Mouse (Mus musculus) small intestine, adult 2 months (tissue): ENCODE measurements around the gene Pdpn. TPM values are rescaled to one million over a fixed set of nuclear protein-coding genes. Genes with fewer than 3 reads are reported as not detected.

Experiments
- H3K27ac ChIP-seq: fragments of 200-500 bp; 2 replicates; pipeline ENCODE4 v1.5.1; 2012; ENCODE audit warnings: low read depth, low read length, control low read depth, inconsistent platforms; ENCODE audit not compliant: insufficient read depth
- H3K27me3 ChIP-seq: fragments of 200-500 bp; 2 replicates; pipeline ENCODE4 v1.6.1; 2012; ENCODE audit warnings: mild to moderate bottlenecking, moderate library complexity, low read length, inconsistent platforms; ENCODE audit not compliant: control insufficient read depth, insufficient read depth
- H3K36me3 ChIP-seq: fragments of 200-500 bp; 2 replicates; pipeline ENCODE4 v1.6.1; 2012; ENCODE audit warnings: mild to moderate bottlenecking, low read length, control low read depth, inconsistent platforms; ENCODE audit not compliant: control insufficient read depth, insufficient read depth
- H3K4me1 ChIP-seq: fragments of 200-500 bp; 2 replicates; pipeline ENCODE4 v1.6.1; 2012; ENCODE audit warnings: low read length, inconsistent platforms, mixed read lengths; ENCODE audit not compliant: control insufficient read depth, insufficient read depth, insufficient read length
- H3K4me3 ChIP-seq: fragments of 200-500 bp; 2 replicates; pipeline ENCODE4 v1.5.1; 2012; ENCODE audit warnings: low read depth, mild to moderate bottlenecking, control low read depth, inconsistent platforms, low read length, moderate library complexity
- CTCF ChIP-seq: fragments of 200-500 bp; IDR thresholded peaks from 2 replicates; pipeline ENCODE4 v1.5.1; 2012; ENCODE audit warnings: low read depth, mild to moderate bottlenecking, control low read depth, inconsistent platforms, low read length, moderate library complexity, mixed read lengths; ENCODE audit not compliant: insufficient replicate concordance, insufficient read length; ENCODE audit errors: extremely low read depth
- POLR2A ChIP-seq: fragments of 200-500 bp; IDR thresholded peaks from 2 replicates; pipeline ENCODE4 v1.6.1; 2012; ENCODE audit warnings: low read depth, mild to moderate bottlenecking, control low read depth, inconsistent platforms, low read length, moderate library complexity
- WGBS: fragments of 180-500 bp; shearing (Covaris S2); methylation state at CpG from one replicate; pipeline ENCODE4 v1.1.7; 2018; 5-methylcytosine and 5-hydroxymethylcytosine counted together
- polyA plus RNA-seq: library from polyadenylated mRNA; depleted of rRNA; stranded (reverse); fragments of >200 nt; gene quantifications from 2 replicates; pipeline ENCODE4 v1.2.3, GENCODE M21; 2012

The Pdpn gene
- polyA plus RNA-seq, 1 experiment = 1.2 TPM

DNA sequence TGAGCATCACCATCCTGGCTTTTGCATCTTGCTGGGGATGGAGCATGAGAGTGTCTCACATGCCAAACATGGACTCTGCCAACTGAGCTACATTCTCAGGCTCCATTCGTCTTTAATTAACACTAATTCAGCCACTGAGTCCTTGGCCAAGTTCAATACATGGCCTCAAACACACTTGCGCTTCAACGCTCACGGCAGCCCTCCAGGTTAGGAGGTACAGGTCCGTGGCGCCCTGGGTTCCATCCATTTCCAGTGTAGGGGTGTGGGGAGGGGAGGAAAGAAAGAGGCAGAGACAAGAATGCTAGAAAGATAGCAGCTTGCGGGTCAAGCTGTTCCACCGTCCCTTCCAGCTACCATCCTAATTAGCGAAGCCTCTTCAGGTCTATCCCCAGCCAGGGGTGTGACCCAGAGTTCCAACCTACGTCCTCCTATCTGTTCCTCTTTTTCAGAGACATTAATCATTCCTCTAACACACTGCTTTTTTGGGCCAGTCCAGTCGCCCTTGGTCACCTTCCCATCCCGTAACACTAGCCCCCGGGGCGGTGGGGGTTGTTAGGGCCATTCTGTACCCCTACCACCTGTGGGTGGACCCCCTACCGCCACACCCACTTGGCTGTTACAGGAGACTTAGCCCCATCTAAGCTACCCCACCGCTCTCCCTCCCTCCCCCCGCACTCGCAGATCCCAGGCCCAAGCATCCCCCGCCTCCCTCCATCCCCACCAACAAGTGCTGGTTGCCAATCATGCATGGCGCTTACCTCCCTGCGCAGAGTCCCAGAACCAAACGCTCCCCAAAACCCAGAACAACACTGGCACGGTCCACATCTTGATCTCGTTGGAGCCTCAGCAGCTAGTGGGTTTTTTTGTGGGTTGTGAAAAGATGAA, 691 bp downstream of the Pdpn start:
- H3K27me3 ChIP-seq = no peaks in the 10 kb centered on the region; the same call in 1 of the 2 replicates
- WGBS = 29% methylated on average over 24 of the region's 24 CpGs
- peak overlapping the region; percentile 56 for H3K4me3 ChIP-seq
- TF ChIP-seq POLR2A (no peak), CTCF (no peak)
- H3K27ac ChIP-seq = no peak overlapping the region
- H3K4me1 ChIP-seq = no peaks in the 10 kb centered on the region
- no peaks in the 10 kb centered on the region for H3K36me3 ChIP-seq

DNA sequence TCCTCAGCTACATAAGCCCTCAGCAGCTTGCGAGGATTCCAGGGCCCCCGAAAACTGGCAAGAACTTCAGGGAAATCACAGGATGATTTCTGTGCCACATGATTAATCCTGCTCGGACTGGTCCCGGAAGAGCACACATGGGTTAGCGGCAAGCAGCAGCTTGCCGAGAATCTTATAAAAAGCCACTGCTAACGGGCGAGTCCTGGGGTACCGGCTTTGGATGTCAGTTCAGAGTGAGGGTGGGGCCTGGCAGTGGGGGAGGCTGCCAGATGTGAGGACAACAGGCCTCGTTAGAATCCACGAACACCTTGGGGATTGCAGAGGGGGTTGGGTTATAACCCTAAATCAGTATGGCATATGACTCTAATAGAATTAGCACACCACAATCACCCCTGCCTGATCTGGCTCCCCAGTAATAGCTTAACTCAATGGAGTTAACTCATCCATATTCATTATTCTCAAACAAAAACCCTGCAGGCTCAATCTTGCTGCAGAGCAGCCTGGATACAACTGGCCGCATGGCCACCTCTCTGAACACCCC, 2.3 kb downstream of the Pdpn start:
- H3K27ac ChIP-seq = no peak overlapping the region
- H3K27me3 ChIP-seq = no peaks in the 10 kb centered on the region; the same call in 1 of the 2 replicates
- TF ChIP-seq CTCF (no peak), POLR2A (no peak)
- 37% methylated on average over 12 of the region's 12 CpGs for WGBS
- H3K36me3 ChIP-seq = no peaks in the 10 kb centered on the region
- peak overlapping the region; percentile 36; the same call in 1 of the 2 replicates for H3K4me3 ChIP-seq
- H3K4me1 ChIP-seq = no peaks in the 10 kb centered on the region

DNA sequence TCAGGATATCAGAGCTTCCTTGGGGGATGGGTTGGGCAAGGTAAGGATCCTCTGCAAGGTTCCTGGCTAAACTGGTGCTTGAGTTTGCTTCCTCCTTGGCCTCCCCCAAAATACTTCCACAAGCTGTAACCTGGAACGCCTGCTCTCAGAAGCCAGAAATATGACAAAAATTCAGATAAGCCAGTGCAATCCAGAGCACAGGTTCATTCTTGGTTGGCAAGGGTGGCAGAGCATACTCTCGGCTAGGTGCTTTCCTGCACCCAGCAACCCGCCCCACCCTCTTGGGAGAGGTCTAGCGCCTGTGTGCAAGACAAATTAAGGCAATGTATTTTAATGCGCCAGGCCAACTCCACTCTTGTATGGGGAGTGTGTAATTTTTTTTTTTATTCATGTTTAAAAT, 3.2 kb downstream of the Pdpn start:
- TF ChIP-seq POLR2A (no peak), CTCF (no peak)
- WGBS = 65% methylated on average over 5 of the region's 5 CpGs
- Histone ChIP-seq H3K4me1 (no peaks in the 10 kb centered on the region), H3K27ac (no peak overlapping the region), H3K36me3 (no peaks in the 10 kb centered on the region), H3K4me3 (no peak overlapping the region), H3K27me3 (no peaks in the 10 kb centered on the region; the same call in 1 of the 2 replicates)

DNA sequence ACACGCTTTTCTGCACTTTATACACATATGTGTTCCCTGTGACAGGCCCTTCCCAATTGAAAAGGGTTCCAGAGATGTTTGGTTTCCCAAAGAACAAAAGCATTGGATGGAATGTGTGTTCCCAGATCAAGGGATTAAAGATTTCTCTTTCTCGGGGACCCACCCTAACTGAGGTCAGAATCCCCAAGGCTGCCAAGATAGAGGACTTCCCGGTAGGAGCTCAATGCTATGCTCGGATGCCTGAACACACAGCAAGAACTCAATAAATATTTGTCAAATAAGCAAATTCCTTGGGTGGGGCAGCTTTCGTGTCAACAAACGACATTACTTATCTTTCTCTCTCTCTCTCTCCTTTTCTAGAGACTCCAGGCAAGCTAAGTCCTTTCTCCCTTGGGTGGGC, 5.0 kb downstream of the Pdpn start:
- Histone ChIP-seq H3K27me3 (no peaks in the 10 kb centered on the region; the same call in 1 of the 2 replicates), H3K4me3 (no peak overlapping the region), H3K27ac (peak overlapping the region; percentile 39), H3K4me1 (no peaks in the 10 kb centered on the region), H3K36me3 (no peaks in the 10 kb centered on the region)
- TF ChIP-seq CTCF (no peak), POLR2A (no peak)
- WGBS = 34% methylated on average over 6 of the region's 6 CpGs

DNA sequence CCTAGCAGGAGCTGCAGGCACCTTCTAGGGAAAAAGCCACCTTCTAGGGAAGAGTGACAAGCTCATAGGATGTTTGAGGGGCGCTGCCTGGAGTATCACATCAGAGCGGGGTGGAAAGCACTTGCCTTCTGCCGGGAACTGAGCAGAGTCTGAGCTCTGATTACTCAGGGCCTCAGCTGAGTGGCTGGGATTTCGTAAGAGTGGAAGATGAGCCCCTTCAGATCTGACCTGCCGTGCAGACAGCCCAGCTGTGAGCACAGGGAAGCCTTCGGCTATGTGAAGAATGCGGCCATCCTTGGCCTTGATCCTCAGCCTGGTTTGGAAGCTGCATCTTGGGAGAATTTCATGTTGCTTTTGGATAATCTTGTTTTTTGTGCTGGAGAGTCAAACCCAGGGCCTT, 10.5 kb downstream of the Pdpn start:
- H3K27ac ChIP-seq = peak overlapping the region; percentile 6; the same call in 1 of the 2 replicates
- TF ChIP-seq CTCF (no peak), POLR2A (no peak)
- H3K4me1 ChIP-seq = no peaks in the 10 kb centered on the region
- no peaks in the 10 kb centered on the region for H3K27me3 ChIP-seq
- no peak overlapping the region for H3K4me3 ChIP-seq
- no peaks in the 10 kb centered on the region for H3K36me3 ChIP-seq
- 55% methylated on average over 7 of the region's 7 CpGs for WGBS

DNA sequence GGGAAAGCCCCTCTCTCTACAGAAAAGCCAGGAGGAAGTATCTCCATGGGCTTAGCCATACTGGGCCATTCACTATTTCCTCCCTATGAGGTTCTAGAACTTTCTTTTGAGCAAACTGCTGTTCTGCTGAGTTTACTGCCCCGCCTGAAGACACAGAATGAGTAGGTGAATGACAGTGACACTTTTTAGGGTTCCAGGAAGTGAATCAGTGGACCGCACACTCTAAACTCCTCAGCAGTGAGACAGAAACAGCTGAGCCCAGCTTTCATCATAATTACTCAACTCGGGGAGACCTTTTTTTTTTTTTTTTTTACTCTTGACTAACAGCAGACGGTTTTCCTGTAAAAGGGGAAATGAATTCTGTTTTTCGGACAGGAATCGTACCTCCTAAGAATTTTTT, 10.9 kb downstream of the Pdpn start:
- WGBS = 49% methylated on average over 6 of the region's 6 CpGs
- no peaks in the 10 kb centered on the region for H3K36me3 ChIP-seq
- H3K27me3 ChIP-seq = no peaks in the 10 kb centered on the region
- TF ChIP-seq CTCF (no peak), POLR2A (no peak)
- H3K27ac ChIP-seq = peak overlapping the region; percentile 25; the same call in 1 of the 2 replicates
- H3K4me3 ChIP-seq = no peak overlapping the region
- H3K4me1 ChIP-seq = no peaks in the 10 kb centered on the region

DNA sequence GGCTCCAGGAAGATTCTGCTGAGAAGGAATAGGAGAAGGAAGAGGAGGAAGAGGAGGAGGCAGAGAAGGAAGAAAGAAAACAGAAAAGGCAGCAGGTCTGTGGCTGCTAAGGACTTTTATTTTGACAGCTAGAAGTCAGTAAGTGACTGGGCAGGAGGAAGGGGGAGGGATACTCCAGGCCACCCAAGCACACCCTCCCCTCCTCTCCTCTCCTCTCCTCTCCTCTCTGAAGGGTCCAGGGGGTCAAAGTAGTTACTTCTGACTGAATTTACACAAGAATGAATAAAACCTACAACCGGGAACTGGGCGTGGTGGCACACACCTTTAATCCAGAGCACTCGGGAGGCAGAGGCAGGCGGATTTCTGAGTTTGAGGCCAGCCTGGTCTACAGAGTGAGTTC, 12.3 kb downstream of the Pdpn start:
- Histone ChIP-seq H3K4me1 (no peaks in the 10 kb centered on the region), H3K27me3 (no peaks in the 10 kb centered on the region), H3K36me3 (no peaks in the 10 kb centered on the region), H3K27ac (no peak overlapping the region), H3K4me3 (no peak overlapping the region)
- TF ChIP-seq CTCF = no peak
- WGBS = 52% methylated on average over 4 of the region's 4 CpGs
